8 mouse cellular contexts compared by ENCODE assay signal in the genomic region with DNA sequence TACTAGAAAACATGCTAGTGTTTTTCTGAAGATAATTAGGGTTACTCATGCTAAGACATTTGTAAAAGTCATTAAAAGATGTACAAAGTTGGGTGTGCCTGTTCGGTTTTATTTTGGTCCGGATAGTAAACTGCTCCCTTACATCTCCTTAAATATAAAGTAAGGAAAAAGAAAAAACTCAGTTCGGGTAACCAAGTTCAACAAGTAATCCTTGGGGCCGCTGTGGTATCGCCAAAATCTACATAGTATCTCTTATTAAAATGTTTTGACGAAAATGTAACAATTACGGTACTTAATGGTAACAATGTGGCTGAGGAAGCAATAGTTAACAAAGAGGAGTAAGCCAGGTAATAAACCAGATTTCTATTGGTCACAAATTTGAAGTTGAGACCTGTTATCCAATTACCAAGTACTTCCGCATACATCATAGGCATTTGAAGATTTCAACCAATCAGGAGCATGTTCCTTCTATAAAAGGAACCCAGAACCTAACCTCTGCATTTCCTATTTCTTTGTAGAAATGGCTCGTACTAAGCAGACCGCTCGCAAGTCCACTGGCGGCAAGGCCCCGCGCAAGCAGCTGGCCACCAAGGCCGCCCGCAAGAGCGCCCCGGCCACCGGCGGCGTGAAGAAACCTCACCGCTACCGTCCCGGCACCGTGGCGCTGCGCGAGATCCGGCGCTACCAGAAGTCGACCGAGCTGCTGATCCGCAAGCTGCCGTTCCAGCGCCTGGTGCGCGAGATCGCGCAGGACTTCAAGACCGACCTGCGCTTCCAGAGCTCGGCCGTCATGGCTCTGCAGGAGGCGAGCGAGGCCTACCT. TPM values are rescaled to one million over a fixed set of nuclear protein-coding genes. Genes with fewer than 3 reads are reported as not detected.
DNase-seq lines count a peak whose midpoint lies in the region; ATAC-seq lines count a peak whose summit lies in the region.

Hist1h3f (plus strand) TSS at position 88 of the 822 bp plus-strand sequence.

- DNase-seq in A20 (ENCODE audit: low read depth, low spot score): peak; percentile 95
- peak; percentile 53 for DNase-seq in adrenal gland, postnatal 25 days
- DNase-seq in heart, adult 18-20 months: peak; percentile 89 to 90
- DNase-seq in kidney, adult 18-20 months: peak; percentile 70
- peak; percentile 70 for DNase-seq in limb, embryonic 11.5 days (ENCODE audit: low spot score)
- DNase-seq in spleen, postnatal 4 days (ENCODE audit: low spot score in 2 of 2): peak; percentile 85 to 93

- peak within 1 kb of the TSS; percentile 68 for H3K4me2 ChIP-seq in embryonic facial prominence, embryonic 12.5 days (replicated peaks)
- peak within 1 kb of the TSS; percentile 77 for H3K4me2 ChIP-seq in limb, embryonic 11.5 days (ENCODE audit: low read depth, severe bottlenecking)
- H3K4me2 ChIP-seq in midbrain, embryonic 13.5 days (replicated peaks): peak within 1 kb of the TSS; percentile 72

- peak within 1 kb of the TSS; percentile 96 for H3K27ac ChIP-seq in embryonic facial prominence, embryonic 12.5 days
- H3K27ac ChIP-seq in limb, embryonic 11.5 days (replicated peaks; ENCODE audit: low read depth, low read length): peak within 1 kb of the TSS; percentile 95
- peak within 1 kb of the TSS; percentile 93 for H3K27ac ChIP-seq in midbrain, embryonic 13.5 days

- no peaks in the 10 kb centered on the region for H3K27me3 ChIP-seq in embryonic facial prominence, embryonic 12.5 days
- no peaks in the 10 kb centered on the region for H3K27me3 ChIP-seq in limb, embryonic 11.5 days (ENCODE audit: control insufficient read depth, insufficient read depth, low read length)
- H3K27me3 ChIP-seq in midbrain, embryonic 13.5 days: no peaks in the 10 kb centered on the region

- peak within 1 kb of the TSS; percentile 47 for H3K4me3 ChIP-seq in embryonic facial prominence, embryonic 12.5 days
- H3K4me3 ChIP-seq in limb, embryonic 11.5 days (ENCODE audit: low read depth, low read length): peak within 1 kb of the TSS; percentile 41
- H3K4me3 ChIP-seq in midbrain, embryonic 13.5 days (replicated peaks): peak within 1 kb of the TSS; percentile 50

- no peaks in the 10 kb centered on the region for H3K9me3 ChIP-seq in embryonic facial prominence, embryonic 12.5 days
- H3K9me3 ChIP-seq in limb, embryonic 11.5 days (ENCODE audit: control insufficient read depth, low read length): no peaks in the 10 kb centered on the region
- no peaks in the 10 kb centered on the region for H3K9me3 ChIP-seq in midbrain, embryonic 13.5 days

- peak within 1 kb of the TSS; percentile 64 for H3K9ac ChIP-seq in embryonic facial prominence, embryonic 12.5 days
- peak within 1 kb of the TSS; percentile 69 for H3K9ac ChIP-seq in limb, embryonic 11.5 days (ENCODE audit: low read length)
- H3K9ac ChIP-seq in midbrain, embryonic 13.5 days (replicated peaks): peak within 1 kb of the TSS; percentile 76

- peaks cover 5% of the 10 kb centered on the region; the same call in 1 of the 2 replicates for H3K4me1 ChIP-seq in embryonic facial prominence, embryonic 12.5 days
- H3K4me1 ChIP-seq in limb, embryonic 11.5 days (ENCODE audit: control insufficient read depth, insufficient read depth, low read length): no peaks in the 10 kb centered on the region
- H3K4me1 ChIP-seq in midbrain, embryonic 13.5 days (replicated peaks): peaks cover 8% of the 10 kb centered on the region

- ATAC-seq in embryonic facial prominence, embryonic 12.5 days (ENCODE audit: insufficient number of reproducible peaks, insufficient read depth, low FRiP score, low TSS enrichment): peak; percentile 86
- peak; percentile 91 for ATAC-seq in limb, embryonic 11.5 days (ENCODE audit: insufficient number of reproducible peaks, low FRiP score, low TSS enrichment, low read depth)
- peak; percentile 96 for ATAC-seq in midbrain, embryonic 13.5 days

- under 1% methylated on average over 35 of the region's 45 CpGs for WGBS in embryonic facial prominence, embryonic 12.5 days
- WGBS in limb, embryonic 11.5 days: under 1% methylated on average over 30 of the region's 45 CpGs
- under 1% methylated on average over 30 of the region's 45 CpGs for WGBS in midbrain, embryonic 13.5 days

- no peaks in the 10 kb centered on the region for H3K36me3 ChIP-seq in embryonic facial prominence, embryonic 12.5 days
- H3K36me3 ChIP-seq in limb, embryonic 11.5 days (ENCODE audit: control insufficient read depth, insufficient read depth, low read length): no peaks in the 10 kb centered on the region
- no peaks in the 10 kb centered on the region for H3K36me3 ChIP-seq in midbrain, embryonic 13.5 days

RNA-seq across cellular contexts. Expression of gene Hist1h3f, which starts in this region (rescaled TPM):
- total RNA-seq in adrenal gland, postnatal 25 days (2021): 33.9 and 36.7 TPM in 2 replicates
- 1.3 and 2.3 TPM in 2 replicates for polyA plus RNA-seq in embryonic facial prominence, embryonic 12.5 days (2016; fragmentation: Nextera tagmentation; extraction: Ambion mirVana)
- total RNA-seq in heart, adult 18-20 months (2021): 1 to 10 TPM; 4.9 to 6.3 TPM
- 1.4 and 2.0 TPM in 2 replicates for polyA plus RNA-seq in limb, embryonic 11.5 days (2014; fragmentation: Nextera tagmentation; extraction: Ambion mirVana)
- 0.75 and 0.84 TPM in 2 replicates for polyA plus RNA-seq in midbrain, embryonic 13.5 days (2015; fragmentation: Nextera tagmentation; extraction: Ambion mirVana)

Comparison
In these comparisons a context has a peak if more than half of its experiments do, and no peak if none do; other contexts are left out.
1. Peak in every context shown above with its lines: DNase-seq, ATAC-seq, H3K4me3 ChIP-seq and H3K27ac ChIP-seq.
2. Peak in ATAC-seq, H3K4me3 ChIP-seq, H3K27ac ChIP-seq, H3K9ac ChIP-seq and H3K4me2 ChIP-seq in midbrain, embryonic 13.5 days; RNA of the gene not detected or under 1 TPM.